Mouse (Mus musculus) effector memory CD4-positive, alpha-beta T cell, adult 5 months (primary cell): Measurements from ENCODE around the gene Snrpn. TPM values are rescaled to one million over a fixed set of nuclear protein-coding genes. Genes with fewer than 3 reads are reported as not detected.

ENCODE experiments used
- polyA plus RNA-seq: library from polyadenylated mRNA; unstranded; fragments of 100-300 nt; shearing (Covaris generic); gene quantifications from one replicate; pipeline ENCODE4 v1.2.1, GENCODE M21; 2017

The Snrpn gene
- polyA plus RNA-seq: 0.26 TPM

GRCm38 (mm10) chr7:60139742-60140480, at the start of gene Snrpn:
Gene Snrpn, minus strand, starts transcription at chr7:60140219.

GRCm38 (mm10) chr7:60004606-60005330, 135.3 kb downstream of the Snrpn start, which contains the start of the genes Snurf and Gm38393:
Gene Snurf, minus strand, starts transcription at chr7:60005049.
Gene Gm38393, minus strand, starts transcription at chr7:60005064.

Other genes with a start within 250 kb of the Snrpn start
- not detected for gene Snurf, start 135.2 kb downstream of the Snrpn start, polyA plus RNA-seq
- 0.19 TPM for gene Gm38393, start 135.2 kb downstream of the Snrpn start, polyA plus RNA-seq